ENCODE assay signal across 8 mouse cellular contexts in the genomic region with DNA sequence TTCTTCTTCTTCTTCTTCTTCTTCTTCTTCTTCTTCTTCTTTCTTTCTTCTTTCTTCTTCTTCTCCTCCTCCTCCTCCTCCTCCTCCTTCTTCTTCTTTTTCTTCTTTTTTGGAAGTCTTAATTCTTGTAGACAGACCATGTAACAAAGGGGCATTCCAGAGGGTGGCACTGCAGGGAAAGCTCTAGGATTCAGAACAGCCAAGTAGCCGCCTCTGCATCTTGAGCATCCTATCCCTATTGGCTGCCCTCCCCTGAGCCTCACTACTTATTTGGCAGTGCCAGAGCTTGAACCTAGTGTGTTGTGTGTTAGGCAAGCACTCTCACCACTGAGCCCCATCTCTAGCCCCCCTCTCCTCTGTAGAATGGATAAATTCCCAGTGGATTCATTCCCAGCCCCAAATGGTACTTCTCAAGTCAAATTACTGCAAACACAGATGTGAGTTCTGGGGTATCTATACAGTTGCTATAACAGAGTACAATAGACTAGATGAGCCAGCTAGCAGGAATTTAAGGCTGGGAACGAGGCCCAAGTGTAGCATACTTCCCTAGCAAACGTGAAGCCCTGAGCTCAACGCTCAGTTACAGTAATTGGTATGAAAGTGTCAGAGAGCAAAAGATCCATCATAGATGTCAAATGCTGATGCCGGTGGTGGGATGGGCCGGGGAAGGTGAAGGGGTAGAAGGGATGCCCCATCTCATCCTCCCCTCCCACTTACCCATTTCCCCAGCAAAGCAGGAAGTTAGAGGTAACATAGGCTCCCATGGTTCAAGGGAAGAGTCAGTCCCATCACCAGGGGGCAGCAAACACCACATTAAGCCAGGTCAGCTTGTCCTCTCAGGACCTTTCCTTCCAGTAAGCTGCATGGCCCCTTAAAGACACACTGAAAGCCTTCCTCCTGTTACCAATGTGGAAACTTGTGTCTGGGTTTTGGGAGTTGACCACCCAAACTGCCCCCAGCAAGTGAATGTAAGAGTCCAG. TPM values are rescaled to one million over a fixed set of nuclear protein-coding genes. Genes with fewer than 3 reads are reported as not detected.
A peak's percentile ranks its signal among the peaks of the same experiment; 100 is the strongest.
DNase-seq lines count a peak whose midpoint lies in the region; ATAC-seq and TF ChIP-seq lines count a peak whose summit lies in the region.
"Had no signal": no experiment of that assay in that cellular context is flagged by ENCODE, and none has a peak within 500 bp of the region (broad histone marks: within the 10 kb centered on the region; RNA-seq: fewer than 3 reads in every experiment).

No protein-coding gene starts in this region.

- no peaks in the 10 kb centered on the region for H3K9me3 ChIP-seq in E14TG2a.4 (ENCODE audit: low read length)
- H3K9me3 ChIP-seq: neural tube, embryonic 13.5 days had no signal

- peaks cover 28% of the 10 kb centered on the region for H3K4me1 ChIP-seq in E14TG2a.4 (replicated peaks; ENCODE audit: low read depth, low read length)
- H3K4me1 ChIP-seq in spleen, adult 2 months (ENCODE audit: control insufficient read depth, insufficient read depth, insufficient read length), result peaks cover 8% of the 10 kb centered on the region; the same call in 1 of the 2 replicates

- no peak overlapping the region for H3K27ac ChIP-seq in spleen, adult 2 months (ENCODE audit: insufficient read depth, low read length)
- H3K27ac ChIP-seq: neural tube, embryonic 13.5 days had no signal

- WGBS in spleen, adult 2 months, result 38% methylated on average over 6 of the region's 6 CpGs

- DNase-seq in WW6 (ENCODE audit: low read depth, low spot score), result peak; percentile 61
- DNase-seq in cerebellum, postnatal 4 days (ENCODE audit: low spot score in 2 of 2), result peak; percentile 48 to 73
- DNase-seq in heart, adult 8-10 months (ENCODE audit: low spot score), result peak; percentile 82
- DNase-seq in layer of hippocampus, postnatal 14 days (ENCODE audit: low spot score in 2 of 2), result peak; percentile 74 to 82
- peak; percentile 70 to 86 for DNase-seq in spleen, adult 2 months (ENCODE audit: low read depth in 1 of 2, low spot score in 2 of 2)

- TF ChIP-seq POLR2A in spleen, adult 2 months (IDR thresholded peaks at IDR 0.05; ENCODE audit: low read depth, low read length), result no peak

- H3K36me3 ChIP-seq in E14TG2a.4 (ENCODE audit: insufficient read depth, low read length), result no peaks in the 10 kb centered on the region
- H3K36me3 ChIP-seq in spleen, adult 2 months (ENCODE audit: control insufficient read depth, insufficient read depth, low read length), result no peaks in the 10 kb centered on the region
- H3K36me3 ChIP-seq: neural tube, embryonic 13.5 days had no signal

- peak; percentile 70 for TF ChIP-seq CTCF in E14TG2a.4 (conservative IDR thresholded peaks at IDR 0.05; ENCODE audit: low read length)
- TF ChIP-seq CTCF in spleen, adult 2 months (IDR thresholded peaks at IDR 0.05; ENCODE audit: extremely low read depth, insufficient read depth, insufficient read length, insufficient replicate concordance), result peak; percentile 86; the same call in 1 of the 2 replicates

- peak; percentile 75 for ATAC-seq in megakaryocyte progenitor cell, adult 5-6 weeks (replicated peaks; ENCODE audit: poor library complexity)

- no peak overlapping the region for H3K4me3 ChIP-seq in E14TG2a.4 (replicated peaks; ENCODE audit: low read length)
- no peak overlapping the region for H3K4me3 ChIP-seq in spleen, adult 2 months (ENCODE audit: extremely low read depth, insufficient read depth, insufficient read length)
- H3K4me3 ChIP-seq: neural tube, embryonic 13.5 days had no signal

- H3K27me3 ChIP-seq in E14TG2a.4 (ENCODE audit: insufficient read depth, low read length), result no peaks in the 10 kb centered on the region
- H3K27me3 ChIP-seq in spleen, adult 2 months (ENCODE audit: control insufficient read depth, insufficient read depth, low read length), result no peaks in the 10 kb centered on the region
- H3K27me3 ChIP-seq: neural tube, embryonic 13.5 days had no signal

RNA-seq across cellular contexts. Expression of gene Ptpn23, which starts 3.2 kb away (rescaled TPM):
- 10 to 100 TPM; 12.9 to 17.1 (median 14.5) TPM for total RNA-seq in heart, adult 8-10 months (2022)
- 10 to 100 TPM; 47.8 to 49.2 TPM for total RNA-seq in layer of hippocampus, postnatal 14 days (2021)
- total RNA-seq in megakaryocyte progenitor cell, adult 5-6 weeks (2015), result 8.6 and 13.0 TPM in 2 replicates
- 1.5 and 4.0 TPM in 2 replicates for total RNA-seq in megakaryocyte progenitor cell, adult 5-6 weeks (2017)
- 35.8 and 35.9 TPM in 2 replicates for polyA plus RNA-seq in spleen, adult 2 months (2012; rRNA removed)

RNA-seq across cellular contexts. Expression of gene Ngp, which starts 8.3 kb away (rescaled TPM):
- 1 to 10 TPM in 1 of 4 experiments, not detected in 3; 3.0 TPM for total RNA-seq in heart, adult 8-10 months (2022)
- not detected for total RNA-seq in layer of hippocampus, postnatal 14 days (2021)
- total RNA-seq in megakaryocyte progenitor cell, adult 5-6 weeks (2015), result 1,024 and 1,594 TPM in 2 replicates
- 354 and 557 TPM in 2 replicates for total RNA-seq in megakaryocyte progenitor cell, adult 5-6 weeks (2017)
- polyA plus RNA-seq in spleen, adult 2 months (2012; rRNA removed), result 54.9 and 71.8 TPM in 2 replicates

Comparison
In these comparisons a context has a peak if more than half of its experiments do, and no peak if none do; other contexts are left out.
1. RNA of gene Ngp, which starts 8.3 kb away (total RNA-seq): 354 to 1,594 TPM in megakaryocyte progenitor cell, adult 5-6 weeks; not detected in layer of hippocampus, postnatal 14 days and 3.0 TPM in heart, adult 8-10 months; every median in the first group is over 10 times any median in the second.
2. Peak in every context shown above with its lines, with median percentiles within 50 percentile points of each other: DNase-seq.